ENCODE assay signal across 8 mouse cellular contexts in genomic region chr10:69556278-69556677, GRCm38 (mm10).
DNase-seq lines count a peak whose midpoint lies in the region; ATAC-seq and TF ChIP-seq lines count a peak whose summit lies in the region.

No protein-coding gene starts in this region.

- H3K9me3 ChIP-seq in heart, embryonic 11.5 days (replicated peaks; ENCODE audit: control insufficient read depth, low read length): no peaks in the 10 kb centered on the region
- no peaks in the 10 kb centered on the region for H3K9me3 ChIP-seq in stomach, postnatal 0 days (ENCODE audit: control insufficient read depth, low read length)

- no peak for ATAC-seq in heart, embryonic 11.5 days (replicated peaks; ENCODE audit: insufficient number of reproducible peaks, low FRiP score, low TSS enrichment)
- ATAC-seq in stomach, postnatal 0 days (ENCODE audit: low FRiP score, low TSS enrichment): no peak
- ATAC-seq in erythroblast, adult 5-6 weeks (replicated peaks; ENCODE audit: low FRiP score, poor library complexity, severe bottlenecking): no peak

- no peaks in the 10 kb centered on the region for H3K27me3 ChIP-seq in heart, adult 2 months (ENCODE audit: control insufficient read depth, insufficient read depth, low read length)
- H3K27me3 ChIP-seq in heart, embryonic 11.5 days (ENCODE audit: control insufficient read depth, insufficient read depth, low read length): no peaks in the 10 kb centered on the region
- H3K27me3 ChIP-seq in stomach, postnatal 0 days (ENCODE audit: control insufficient read depth, insufficient read depth, low read length): no peaks in the 10 kb centered on the region

- no peak for TF ChIP-seq POLR2A in heart, adult 2 months (IDR thresholded peaks at IDR 0.05; ENCODE audit: insufficient read depth, low read depth, low read length)

- H3K4me3 ChIP-seq in heart, adult 2 months: no peak overlapping the region
- no peak overlapping the region for H3K4me3 ChIP-seq in heart, embryonic 11.5 days (ENCODE audit: low read depth, low read length)
- no peak overlapping the region for H3K4me3 ChIP-seq in stomach, postnatal 0 days (ENCODE audit: low read depth, low read length)

- peak; percentile 21 to 48 for DNase-seq in heart, adult 2 months
- DNase-seq in right cerebral cortex, postnatal 14 days: peak; percentile 57
- DNase-seq in right cerebral cortex, postnatal 25 days: no peak
- DNase-seq in embryo, embryonic 11 days: peak; percentile 53
- peak; percentile 71 to 91 for DNase-seq in kidney, postnatal 36 days
- peak; percentile 75 for DNase-seq in stomach, postnatal 0 days (ENCODE audit: low spot score)

- TF ChIP-seq CTCF in heart, adult 2 months (IDR thresholded peaks at IDR 0.05): peak; percentile 71
- TF ChIP-seq CTCF in stomach, postnatal 0 days (IDR thresholded peaks at IDR 0.05; ENCODE audit: low read depth): peak; percentile 77

- no peak for TF ChIP-seq EP300 in heart, adult 2 months (IDR thresholded peaks at IDR 0.05; ENCODE audit: insufficient read depth, low read depth, low read length)
- no peak for TF ChIP-seq EP300 in stomach, postnatal 0 days (optimal IDR thresholded peaks at IDR 0.05)

- H3K4me2 ChIP-seq in heart, embryonic 11.5 days: no peak overlapping the region
- no peak overlapping the region for H3K4me2 ChIP-seq in stomach, postnatal 0 days (replicated peaks; ENCODE audit: low read depth)

- H3K36me3 ChIP-seq in heart, adult 2 months (ENCODE audit: control insufficient read depth, insufficient read depth, low read length): no peaks in the 10 kb centered on the region
- H3K36me3 ChIP-seq in heart, embryonic 11.5 days (ENCODE audit: control insufficient read depth, insufficient read depth, low read length): no peaks in the 10 kb centered on the region
- no peaks in the 10 kb centered on the region for H3K36me3 ChIP-seq in stomach, postnatal 0 days (ENCODE audit: control insufficient read depth, insufficient read depth, low read length)

- intact Hi-C loops in heart, adult 2 months (cut with DNase I): no loop called here

- H3K27ac ChIP-seq in heart, adult 2 months: no peak overlapping the region
- no peak overlapping the region for H3K27ac ChIP-seq in heart, embryonic 11.5 days (ENCODE audit: low read depth, low read length)
- no peak overlapping the region for H3K27ac ChIP-seq in stomach, postnatal 0 days (replicated peaks)

- 0 out of 2 replicates have a peak, but pooled peaks cover 2% of the 10 kb centered on the region for H3K79me2 ChIP-seq in heart, adult 2 months (replicated peaks; ENCODE audit: control insufficient read depth, insufficient read depth, low read length)

- WGBS in heart, adult 2 months: 23% methylated on average over 13 of the region's 13 CpGs
- 18% methylated on average over 13 of the region's 13 CpGs for WGBS in heart, embryonic 11.5 days (ENCODE audit: insufficient replicate concordance)
- 22% methylated on average over 13 of the region's 13 CpGs for WGBS in stomach, postnatal 0 days

- H3K9ac ChIP-seq in heart, adult 2 months (ENCODE audit: low read depth, low read length): no peak overlapping the region
- no peak overlapping the region for H3K9ac ChIP-seq in heart, embryonic 11.5 days (ENCODE audit: low read depth, low read length)
- no peak overlapping the region for H3K9ac ChIP-seq in stomach, postnatal 0 days (ENCODE audit: low read length)

- H3K4me1 ChIP-seq in heart, adult 2 months (ENCODE audit: control insufficient read depth, insufficient read depth, low read length): no peaks in the 10 kb centered on the region
- H3K4me1 ChIP-seq in heart, embryonic 11.5 days (ENCODE audit: control insufficient read depth, insufficient read depth, low read length): no peaks in the 10 kb centered on the region
- no peaks in the 10 kb centered on the region for H3K4me1 ChIP-seq in stomach, postnatal 0 days (replicated peaks; ENCODE audit: control insufficient read depth, insufficient read depth)
